Mouse (Mus musculus) MEL (cell line): ENCODE measurements around the gene Gtdc1. TPM values are rescaled to one million over a fixed set of nuclear protein-coding genes. Genes with fewer than 3 reads are reported as not detected.

Experiments
- DNase-seq: peaks from one replicate; pipeline ENCODE4 v3.0.0; 2011; ENCODE audit warnings: low read depth, low spot score
- H3K27ac ChIP-seq: 2 replicates; pipeline ENCODE4 v1.5.1; 2012; ENCODE audit warnings: low read depth, mild to moderate bottlenecking, control low read depth, low read length, moderate library complexity; ENCODE audit not compliant: control insufficient read depth
- H3K27me3 ChIP-seq, 2 experiments: fragments of 150-350 bp in 1 of 2; sonication (generic) in 1 of 2; 2 replicates each; pipeline ENCODE4 v1.6.1; 2012; ENCODE audit warnings: low read length in 2 of 2, mild to moderate bottlenecking in 2 of 2, improper control_type of control experiment in 1 of 2, moderate library complexity in 1 of 2; ENCODE audit not compliant: insufficient read depth in 2 of 2, control insufficient read depth in 1 of 2
- H3K36me3 ChIP-seq, 2 experiments: 2 replicates each; pipeline ENCODE4 v1.6.1; 2012 to 2014; ENCODE audit warnings: low read length in 2 of 2, improper control_type of control experiment in 1 of 2, inconsistent platforms in 1 of 2, mild to moderate bottlenecking in 1 of 2; ENCODE audit not compliant: insufficient read depth in 2 of 2, control insufficient read depth in 1 of 2
- H3K4me1 ChIP-seq, 2 experiments: fragments of 150-350 bp in 1 of 2; sonication (generic) in 1 of 2; 2 replicates each; pipeline ENCODE4 v1.6.1; 2012; ENCODE audit warnings: low read length in 2 of 2, improper control_type of control experiment in 1 of 2, mild to moderate bottlenecking in 1 of 2; ENCODE audit not compliant: insufficient read depth in 2 of 2, control insufficient read depth in 1 of 2
- H3K4me3 ChIP-seq, 2 experiments: fragments of 150-350 bp in 1 of 2; sonication (generic) in 1 of 2; 2 replicates each; pipeline ENCODE4 v1.5.1; 2012; ENCODE audit warnings: low read depth in 2 of 2, low read length in 2 of 2, mild to moderate bottlenecking in 2 of 2, moderate library complexity in 2 of 2, control low read depth in 1 of 2, improper control_type of control experiment in 1 of 2; ENCODE audit not compliant: control insufficient read depth in 1 of 2, insufficient read depth in 1 of 2
- H3K79me2 ChIP-seq: 2 replicates; pipeline ENCODE4 v1.6.1; 2012; ENCODE audit warnings: mild to moderate bottlenecking, low read length, moderate library complexity; ENCODE audit not compliant: control insufficient read depth, poor library complexity, insufficient read depth
- H3K9ac ChIP-seq: 2 replicates; pipeline ENCODE4 v1.6.1; 2012; ENCODE audit warnings: low read depth, mild to moderate bottlenecking, control low read depth, low read length, moderate library complexity; ENCODE audit not compliant: control insufficient read depth, poor library complexity, severe bottlenecking
- H3K9me3 ChIP-seq: fragments of 150-350 bp; sonication (generic); replicated peaks from 2 replicates; pipeline ENCODE4 v1.6.1; 2012; ENCODE audit warnings: mild to moderate bottlenecking, low read length, improper control_type of control experiment, moderate library complexity; ENCODE audit not compliant: insufficient read depth
- BHLHE40 ChIP-seq: IDR thresholded peaks from 2 replicates; pipeline ENCODE4 v1.6.1; 2012; ENCODE audit warnings: low read depth, mild to moderate bottlenecking, inconsistent platforms, low read length, improper control_type of control experiment, borderline replicate concordance
- CHD1 ChIP-seq: IDR thresholded peaks from 2 replicates; pipeline ENCODE4 v1.6.1; 2012; ENCODE audit warnings: low read depth, mild to moderate bottlenecking, inconsistent platforms, low read length, improper control_type of control experiment
- CHD2 ChIP-seq: IDR thresholded peaks from 2 replicates; pipeline ENCODE4 v1.6.1; 2011; ENCODE audit warnings: low read length, improper control_type of control experiment
- CTCF ChIP-seq, 3 experiments: IDR thresholded peaks in 2 of 3; conservative IDR thresholded peaks in 1 of 3; 2 replicates each; pipeline ENCODE4 v1.5.1; 2011 to 2012; ENCODE audit warnings: low read length in 3 of 3, low read depth in 2 of 3, mild to moderate bottlenecking in 2 of 3, improper control_type of control experiment in 1 of 3, inconsistent platforms in 1 of 3, mixed read lengths in 1 of 3, moderate library complexity in 1 of 3; ENCODE audit not compliant: control insufficient read depth in 1 of 3, insufficient read depth in 1 of 3, poor library complexity in 1 of 3, severe bottlenecking in 1 of 3
- E2F4 ChIP-seq: IDR thresholded peaks from 2 replicates; pipeline ENCODE4 v1.6.1; 2011; ENCODE audit warnings: low read depth, low read length, improper control_type of control experiment, borderline replicate concordance
- ELF1 ChIP-seq: IDR thresholded peaks from 2 replicates; pipeline ENCODE4 v1.6.1; 2014; ENCODE audit warnings: low read depth, mild to moderate bottlenecking, inconsistent platforms, low read length, improper control_type of control experiment, moderate library complexity
- EP300 ChIP-seq, 2 experiments: IDR thresholded peaks; 2 replicates each; pipeline ENCODE4 v1.6.1; 2011; ENCODE audit warnings: improper control_type of control experiment in 2 of 2, low read length in 2 of 2, low read depth in 1 of 2, mild to moderate bottlenecking in 1 of 2
- ETS1 ChIP-seq: IDR thresholded peaks from 2 replicates; pipeline ENCODE4 v1.6.1; 2012; ENCODE audit warnings: low read depth, mild to moderate bottlenecking, inconsistent platforms, low read length, improper control_type of control experiment, moderate library complexity
- GABPA ChIP-seq: IDR thresholded peaks from 2 replicates; pipeline ENCODE4 v1.6.1; 2012; ENCODE audit warnings: low read depth, mild to moderate bottlenecking, inconsistent platforms, low read length, improper control_type of control experiment, moderate library complexity
- GATA1 ChIP-seq: IDR thresholded peaks from 2 replicates; pipeline ENCODE4 v1.6.1; 2011; ENCODE audit warnings: low read depth, low read length, improper control_type of control experiment
- HCFC1 ChIP-seq: IDR thresholded peaks from 2 replicates; pipeline ENCODE4 v1.6.1; 2012; ENCODE audit warnings: low read depth, mild to moderate bottlenecking, inconsistent platforms, low read length, improper control_type of control experiment, moderate library complexity
- JUND ChIP-seq: IDR thresholded peaks from 2 replicates; pipeline ENCODE4 v1.6.1; 2011; ENCODE audit warnings: low read depth, mild to moderate bottlenecking, improper control_type of control experiment, low read length
- KAT2A ChIP-seq: conservative IDR thresholded peaks from 2 replicates; pipeline ENCODE4 v1.6.1; 2012; ENCODE audit warnings: low read depth, low read length, improper control_type of control experiment, inconsistent platforms
- MAZ ChIP-seq: IDR thresholded peaks from 2 replicates; pipeline ENCODE4 v1.6.1; 2012; ENCODE audit warnings: low read depth, mild to moderate bottlenecking, inconsistent platforms, low read length, improper control_type of control experiment
- MEF2A ChIP-seq: IDR thresholded peaks from 2 replicates; pipeline ENCODE4 v1.6.1; 2014; ENCODE audit warnings: low read depth, mild to moderate bottlenecking, inconsistent platforms, low read length, improper control_type of control experiment; ENCODE audit not compliant: poor library complexity, insufficient replicate concordance, severe bottlenecking; ENCODE audit errors: extremely low read depth
- MXI1 ChIP-seq: IDR thresholded peaks from 2 replicates; pipeline ENCODE4 v1.6.1; 2011; ENCODE audit warnings: mild to moderate bottlenecking, low read depth, low read length, improper control_type of control experiment
- MYB ChIP-seq: IDR thresholded peaks from 2 replicates; pipeline ENCODE4 v1.6.1; 2011; ENCODE audit warnings: mild to moderate bottlenecking, low read depth, low read length, improper control_type of control experiment
- MYC ChIP-seq: IDR thresholded peaks from 2 replicates; pipeline ENCODE4 v1.6.1; 2011; ENCODE audit warnings: low read depth, mild to moderate bottlenecking, low read length, improper control_type of control experiment, moderate library complexity
- NELFE ChIP-seq: IDR thresholded peaks from 2 replicates; pipeline ENCODE4 v1.6.1; 2011; ENCODE audit warnings: low read depth, low read length, improper control_type of control experiment
- NRF1 ChIP-seq: IDR thresholded peaks from 2 replicates; pipeline ENCODE4 v1.6.1; 2014; ENCODE audit warnings: low read depth, mild to moderate bottlenecking, inconsistent platforms, low read length, improper control_type of control experiment, moderate library complexity; ENCODE audit not compliant: poor library complexity, insufficient read depth, severe bottlenecking
- POLR2A ChIP-seq, 2 experiments: IDR thresholded peaks; 2 replicates each; pipeline ENCODE4 v1.6.1; 2011 to 2012; ENCODE audit warnings: low read length in 2 of 2, mild to moderate bottlenecking in 2 of 2, control low read depth in 1 of 2, improper control_type of control experiment in 1 of 2, low read depth in 1 of 2, moderate library complexity in 1 of 2; ENCODE audit not compliant: control insufficient read depth in 1 of 2, insufficient read depth in 1 of 2, poor library complexity in 1 of 2
- POLR2AphosphoS2 ChIP-seq: IDR thresholded peaks from 2 replicates; pipeline ENCODE4 v1.6.1; 2011; ENCODE audit warnings: low read length, improper control_type of control experiment
- POLR2AphosphoS5 ChIP-seq: IDR thresholded peaks from 2 replicates; pipeline ENCODE4 v1.6.1; 2012; ENCODE audit warnings: low read depth, borderline replicate concordance, mild to moderate bottlenecking, inconsistent platforms, low read length, moderate library complexity, mixed read lengths
- RAD21 ChIP-seq: IDR thresholded peaks from 2 replicates; pipeline ENCODE4 v1.6.1; 2011; ENCODE audit warnings: mild to moderate bottlenecking, low read depth, low read length, improper control_type of control experiment
- RCOR1 ChIP-seq: IDR thresholded peaks from 2 replicates; pipeline ENCODE4 v1.6.1; 2012; ENCODE audit warnings: low read depth, mild to moderate bottlenecking, inconsistent platforms, low read length, improper control_type of control experiment
- SIN3A ChIP-seq: IDR thresholded peaks from 2 replicates; pipeline ENCODE4 v1.6.1; 2012; ENCODE audit warnings: low read length, improper control_type of control experiment, inconsistent platforms
- SMC3 ChIP-seq: IDR thresholded peaks from 2 replicates; pipeline ENCODE4 v1.6.1; 2011; ENCODE audit warnings: low read depth, low read length, improper control_type of control experiment
- TAL1 ChIP-seq: IDR thresholded peaks from 2 replicates; pipeline ENCODE4 v1.6.1; 2012; ENCODE audit warnings: mild to moderate bottlenecking, inconsistent platforms, low read length, moderate library complexity, mixed read lengths
- TBP ChIP-seq: IDR thresholded peaks from 2 replicates; pipeline ENCODE4 v1.8.0; 2011; ENCODE audit warnings: low read depth, low read length, improper control_type of control experiment
- UBTF ChIP-seq: IDR thresholded peaks from 2 replicates; pipeline ENCODE4 v1.6.1; 2012; ENCODE audit warnings: low read depth, mild to moderate bottlenecking, inconsistent platforms, low read length, improper control_type of control experiment, moderate library complexity, borderline replicate concordance; ENCODE audit not compliant: insufficient read depth
- USF1 ChIP-seq: IDR thresholded peaks from 2 replicates; pipeline ENCODE4 v1.6.1; 2014; ENCODE audit warnings: low read depth, mild to moderate bottlenecking, inconsistent platforms, low read length, improper control_type of control experiment, moderate library complexity
- ZC3H11A ChIP-seq: IDR thresholded peaks from 2 replicates; pipeline ENCODE4 v1.6.1; 2012; ENCODE audit warnings: low read depth, mild to moderate bottlenecking, inconsistent platforms, low read length, improper control_type of control experiment
- ZKSCAN1 ChIP-seq: IDR thresholded peaks from 2 replicates; pipeline ENCODE4 v1.6.1; 2012; ENCODE audit warnings: low read depth, mild to moderate bottlenecking, inconsistent platforms, low read length, improper control_type of control experiment, moderate library complexity
- ZMIZ1 ChIP-seq: IDR thresholded peaks from 2 replicates; pipeline ENCODE4 v1.6.1; 2012; ENCODE audit warnings: low read depth, mild to moderate bottlenecking, inconsistent platforms, low read length, improper control_type of control experiment, moderate library complexity
- ZNF384 ChIP-seq: IDR thresholded peaks from 2 replicates; pipeline ENCODE4 v1.6.1; 2012; ENCODE audit warnings: low read depth, mild to moderate bottlenecking, inconsistent platforms, low read length, improper control_type of control experiment
- polyA plus RNA-seq, 2 experiments: library from polyadenylated mRNA; stranded (reverse) in 1 of 2; unstranded in 1 of 2; fragments of >175 nt in 1 of 2; fragments of >200 nt in 1 of 2; gene quantifications; 2 replicates each; pipeline versions ENCODE4 v1.2.1 to v1.2.4; 2012; ENCODE audit warnings: low replicate concordance in 2 of 2, low read depth in 1 of 2; ENCODE audit not compliant: insufficient read length in 2 of 2, insufficient read depth in 1 of 2, missing spikeins in 1 of 2
- total RNA-seq: library from RNA; depleted of rRNA; stranded (reverse); fragments of 300-350 nt; gene quantifications from 2 replicates; pipeline ENCODE4 v1.2.3, GENCODE M21; 2012

The Gtdc1 gene
- total and polyA plus RNA-seq, 3 experiments = 7.2 to 14.3 TPM; not detected in 1

DNA sequence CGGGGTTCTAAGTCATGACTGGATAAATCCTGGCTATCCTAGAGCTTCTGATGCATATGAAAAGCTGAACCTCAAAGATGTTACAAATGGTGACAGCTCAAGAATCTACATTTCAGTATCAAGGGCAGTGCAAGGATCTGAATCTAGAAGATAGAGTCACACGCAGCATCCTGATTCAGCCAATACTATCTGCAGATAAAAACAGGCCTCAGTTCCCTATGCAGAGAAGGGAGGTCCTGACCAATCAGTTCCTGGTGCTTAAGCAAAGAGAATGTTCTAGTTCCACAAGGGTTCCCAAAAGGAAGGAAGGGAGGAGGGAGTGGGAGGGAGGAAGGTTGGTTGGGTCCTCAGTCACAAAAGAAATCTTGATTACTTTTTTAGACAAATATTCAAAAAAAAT lies 5.0 kb downstream of the Gtdc1 start:
- DNase-seq = peak; percentile 60
- H3K27ac ChIP-seq = peak overlapping the region; percentile 10; the same call in 1 of the 2 replicates
- TF ChIP-seq ZMIZ1 (no peak), ZNF384 (0 out of 2 replicates have a peak, but pooled peaks have one; percentile 15), BHLHE40 (peak; percentile 5; the same call in 1 of the 2 replicates), TAL1 (no peak), E2F4 (no peak), MXI1 (no peak), POLR2A (IDR thresholded peaks at IDR 0.05; ENCODE audit: control insufficient read depth in 1 of 2, insufficient read depth in 1 of 2, low read depth in 1 of 2, low read length in 2 of 2, poor library complexity in 1 of 2) (no peak), CHD1 (no peak), HCFC1 (no peak; the same call in 1 of the 2 replicates), ZKSCAN1 (no peak), GATA1 (peak; percentile 60; the same call in 1 of the 2 replicates), SMC3 (no peak), POLR2AphosphoS5 (no peak), GABPA (no peak), MAZ (no peak), RAD21 (no peak), SIN3A (no peak), EP300 (IDR thresholded peaks at IDR 0.05; ENCODE audit: low read depth in 1 of 2, low read length in 2 of 2) (peak; percentile 35 to 49; a peak in 3 of 4 replicates), RCOR1 (peak; percentile 61), CHD2 (no peak; the same call in 1 of the 2 replicates), TBP (no peak), JUND (no peak), ELF1 (no peak), NELFE (no peak), ETS1 (peak; percentile 36; the same call in 1 of the 2 replicates), MEF2A (no peak), CTCF (IDR thresholded peaks at IDR 0.05 in 2 of 3, conservative IDR thresholded peaks at IDR 0.05 in 1 of 3; ENCODE audit: control insufficient read depth in 1 of 3, insufficient read depth in 1 of 3, low read depth in 2 of 3, low read length in 3 of 3, poor library complexity in 1 of 3, severe bottlenecking in 1 of 3) (no peak), MYB (no peak), UBTF (no peak), POLR2AphosphoS2 (no peak), NRF1 (no peak), KAT2A (no peak), USF1 (no peak), ZC3H11A (0 out of 2 replicates have a peak, but pooled peaks have one; percentile 1), MYC (0 out of 2 replicates have a peak, but pooled peaks have one; percentile 17)

More for the DNA sequence above, 5.0 kb downstream of the Gtdc1 start:
- H3K9me3 ChIP-seq = no peaks in the 10 kb centered on the region
- no peak overlapping the region; the same call in 1 of the 2 replicates for H3K9ac ChIP-seq
- peaks cover 4% of the 10 kb centered on the region; the same call in 1 of the 2 replicates for H3K79me2 ChIP-seq
- H3K4me3 ChIP-seq = peak overlapping the region; percentile 23 to 93
- H3K4me1 ChIP-seq = peaks cover 14 to 42% of the 10 kb centered on the region in 2 experiments
- H3K27me3 ChIP-seq = no peaks in the 10 kb centered on the region
- peaks cover 0 to 47% of the 10 kb centered on the region in 2 experiments; a peak in 2 of 4 replicates for H3K36me3 ChIP-seq
